Mouse (Mus musculus) kidney, postnatal 36 days (tissue): ENCODE measurements at regions not wholly inside any gene's neighbourhood (a gene's known extent, or its start where the extent isn't known, plus 50 kb on each side); places are given as distances from the start of the nearest gene placed in this dataset.
A peak's percentile ranks its signal among the peaks of the same experiment; 100 is the strongest.

ENCODE experiments used
- DNase-seq, 2 experiments: peaks; one replicate each; pipeline ENCODE4 v3.0.0; 2021 to 2022; ENCODE audit warnings: mixed read lengths in 2 of 2

- no peak for DNase-seq
Measured at GRCm38 (mm10) chr15:88036146-88037000, 492.3 kb downstream of the Fam19a5 start.

- DNase-seq = no peak
Measured at GRCm38 (mm10) chr15:88037606-88038005, 493.5 kb downstream of the Fam19a5 start.

- no peak for DNase-seq
Measured at GRCm38 (mm10) chr15:88042821-88043220, 498.7 kb downstream of the Fam19a5 start.

GRCm38 (mm10) chr15:88058071-88058470 lies 514.0 kb downstream of the Fam19a5 start:
- DNase-seq = no peak

- no peak for DNase-seq
Measured at GRCm38 (mm10) chr15:88060935-88061334, 516.8 kb downstream of the Fam19a5 start.

GRCm38 (mm10) chr15:88063041-88063440 lies 518.9 kb downstream of the Fam19a5 start:
- DNase-seq = no peak

- no peak for DNase-seq
Measured at GRCm38 (mm10) chr15:88068476-88068875, 524.4 kb downstream of the Fam19a5 start.

- no peak for DNase-seq
Measured at GRCm38 (mm10) chr15:88072676-88073075, 527.4 kb upstream of the Zdhhc25 start.

- DNase-seq = no peak
Measured at GRCm38 (mm10) chr15:88083911-88084310, 516.2 kb upstream of the Zdhhc25 start.

GRCm38 (mm10) chr15:88085631-88086030 lies 514.5 kb upstream of the Zdhhc25 start:
- no peak for DNase-seq

- no peak for DNase-seq
Measured at GRCm38 (mm10) chr15:88089486-88089885, 510.6 kb upstream of the Zdhhc25 start.

- DNase-seq = no peak
Measured at GRCm38 (mm10) chr15:88091390-88091789, 508.7 kb upstream of the Zdhhc25 start.

- DNase-seq = no peak
Measured at GRCm38 (mm10) chr15:88120376-88120775, 479.7 kb upstream of the Zdhhc25 start.

GRCm38 (mm10) chr15:88123907-88124523 lies 476.1 kb upstream of the Zdhhc25 start:
- no peak for DNase-seq

GRCm38 (mm10) chr15:88146118-88146517 lies 454.0 kb upstream of the Zdhhc25 start:
- DNase-seq = peak; percentile 6 to 65

GRCm38 (mm10) chr15:88151199-88151598 lies 448.9 kb upstream of the Zdhhc25 start:
- DNase-seq = no peak

- no peak for DNase-seq
Measured at GRCm38 (mm10) chr15:88159618-88160170, 440.4 kb upstream of the Zdhhc25 start.

GRCm38 (mm10) chr15:88160291-88160690 lies 439.8 kb upstream of the Zdhhc25 start:
- DNase-seq = no peak

GRCm38 (mm10) chr15:88163438-88163837 lies 436.7 kb upstream of the Zdhhc25 start:
- no peak for DNase-seq

GRCm38 (mm10) chr15:88174326-88174725 lies 425.8 kb upstream of the Zdhhc25 start:
- peak; percentile 0 to 56 for DNase-seq

- no peak for DNase-seq
Measured at GRCm38 (mm10) chr15:88175991-88176390, 424.1 kb upstream of the Zdhhc25 start.

GRCm38 (mm10) chr15:88196539-88196938 lies 403.6 kb upstream of the Zdhhc25 start:
- DNase-seq = no peak

GRCm38 (mm10) chr15:88202736-88203135 lies 397.4 kb upstream of the Zdhhc25 start:
- no peak for DNase-seq

GRCm38 (mm10) chr15:88213356-88213755 lies 386.7 kb upstream of the Zdhhc25 start:
- peak in 1 of 2 experiments; percentile 11 for DNase-seq
